Mouse (Mus musculus) heart, adult 2 months (tissue): ENCODE results near the gene Trpm1. TPM values are rescaled to one million over a fixed set of nuclear protein-coding genes. Genes with fewer than 3 reads are reported as not detected.

Experiments used
- DNase-seq, 2 experiments: peaks; one replicate each; pipeline ENCODE4 v3.0.0; 2021
- H3K27ac ChIP-seq: fragments of 200-600 bp; 2 replicates; pipeline ENCODE4 v1.8.1; 2022
- H3K27me3 ChIP-seq: fragments of 200-500 bp; 2 replicates; pipeline ENCODE4 v1.6.1; 2012; ENCODE audit warnings: mild to moderate bottlenecking, low read length, inconsistent platforms, mixed read lengths; ENCODE audit not compliant: control insufficient read depth, insufficient read depth
- H3K36me3 ChIP-seq: fragments of 200-500 bp; 2 replicates; pipeline ENCODE4 v1.6.1; 2012; ENCODE audit warnings: low read length, inconsistent platforms; ENCODE audit not compliant: control insufficient read depth, insufficient read depth
- H3K4me1 ChIP-seq: fragments of 200-500 bp; 2 replicates; pipeline ENCODE4 v1.6.1; 2011; ENCODE audit warnings: low read length; ENCODE audit not compliant: control insufficient read depth, insufficient read depth
- H3K4me3 ChIP-seq: fragments of 200-600 bp; 2 replicates; pipeline ENCODE4 v1.8.1; 2022
- H3K79me2 ChIP-seq: fragments of 200-500 bp; replicated peaks from 2 replicates; pipeline ENCODE4 v1.6.1; 2012; ENCODE audit warnings: mild to moderate bottlenecking, inconsistent platforms, low read length, moderate library complexity, mixed read lengths; ENCODE audit not compliant: control insufficient read depth, insufficient read depth
- H3K9ac ChIP-seq: fragments of 200-500 bp; 2 replicates; pipeline ENCODE4 v1.6.1; 2012; ENCODE audit warnings: low read depth, mild to moderate bottlenecking, control low read depth, inconsistent platforms, low read length, mixed read lengths
- CTCF ChIP-seq: fragments of 200-600 bp; IDR thresholded peaks from 2 replicates; pipeline ENCODE4 v1.8.1; 2022; ENCODE audit warnings: antibody characterized with exemption, mild to moderate bottlenecking, moderate library complexity
- EP300 ChIP-seq: fragments of 200-500 bp; IDR thresholded peaks from 2 replicates; pipeline ENCODE4 v1.6.1; 2011; ENCODE audit warnings: low read depth, low read length, control low read depth; ENCODE audit not compliant: insufficient read depth
- POLR2A ChIP-seq: fragments of 200-500 bp; IDR thresholded peaks from 2 replicates; pipeline ENCODE4 v1.6.1; 2011; ENCODE audit warnings: mild to moderate bottlenecking, low read depth, low read length, control low read depth; ENCODE audit not compliant: insufficient read depth
- WGBS: fragments of 180-500 bp; shearing (Covaris S2); methylation state at CpG from one replicate; pipeline ENCODE4 v1.1.7; 2018; 5-methylcytosine and 5-hydroxymethylcytosine counted together
- intact Hi-C: fragments of 180-260 bp; cut with DNase I; formaldehyde crosslinking; loops from one replicate; pipeline ENCODE4 v1.15.1; 2025
- polyA plus RNA-seq: library from polyadenylated mRNA; depleted of rRNA; stranded (reverse); fragments of >200 nt; gene quantifications from 2 replicates; pipeline ENCODE4 v1.2.3, GENCODE M21; 2012
- total RNA-seq, 2 experiments: library from RNA; stranded (reverse); gene quantifications; 2 replicates each; pipeline ENCODE4 v1.2.3; 2021

The Trpm1 gene
- total and polyA plus RNA-seq, 3 experiments = 0.06 TPM; not detected in 2

GRCm38 (mm10) chr7:64196114-64196513, 42.5 kb downstream of the Trpm1 start:
- Histone ChIP-seq H3K79me2 (no peaks in the 10 kb centered on the region), H3K4me3 (no peak overlapping the region), H3K27ac (no peak overlapping the region), H3K4me1 (peaks cover 8% of the 10 kb centered on the region), H3K27me3 (no peaks in the 10 kb centered on the region; the same call in 1 of the 2 replicates), H3K9ac (no peak overlapping the region), H3K36me3 (no peaks in the 10 kb centered on the region)
- intact Hi-C loops = no loop called here
- 64% methylated on average over 3 of the region's 3 CpGs for WGBS
- TF ChIP-seq EP300 (no peak), CTCF (no peak), POLR2A (no peak)
- no peak for DNase-seq

GRCm38 (mm10) chr7:64208700-64209099, 55.1 kb downstream of the Trpm1 start:
- Histone ChIP-seq H3K36me3 (no peaks in the 10 kb centered on the region), H3K9ac (no peak overlapping the region), H3K79me2 (no peaks in the 10 kb centered on the region), H3K27me3 (no peaks in the 10 kb centered on the region), H3K4me1 (no peaks in the 10 kb centered on the region), H3K4me3 (no peak overlapping the region), H3K27ac (no peak overlapping the region)
- no peak for TF ChIP-seq CTCF
- no peak for TF ChIP-seq POLR2A
- no peak for TF ChIP-seq EP300
- intact Hi-C loops = no loop called here
- 73% methylated on average over 5 of the region's 5 CpGs for WGBS
- no peak for DNase-seq

GRCm38 (mm10) chr7:64212870-64213269, 59.2 kb downstream of the Trpm1 start:
- no peaks in the 10 kb centered on the region for H3K36me3 ChIP-seq
- H3K27me3 ChIP-seq = no peaks in the 10 kb centered on the region
- no peaks in the 10 kb centered on the region for H3K4me1 ChIP-seq
- 74% methylated on average over 4 of the region's 4 CpGs for WGBS
- no peak overlapping the region for H3K4me3 ChIP-seq
- H3K79me2 ChIP-seq = no peaks in the 10 kb centered on the region
- intact Hi-C loops = no loop called here
- TF ChIP-seq CTCF (no peak), POLR2A (no peak), EP300 (no peak)
- DNase-seq = no peak
- H3K27ac ChIP-seq = no peak overlapping the region
- no peak overlapping the region for H3K9ac ChIP-seq

GRCm38 (mm10) chr7:64214066-64214465, 60.4 kb downstream of the Trpm1 start:
- Histone ChIP-seq H3K36me3 (no peaks in the 10 kb centered on the region), H3K4me3 (no peak overlapping the region), H3K27ac (no peak overlapping the region), H3K4me1 (no peaks in the 10 kb centered on the region), H3K79me2 (no peaks in the 10 kb centered on the region), H3K9ac (no peak overlapping the region), H3K27me3 (no peaks in the 10 kb centered on the region)
- WGBS = 55% methylated on average over 4 of the region's 4 CpGs
- TF ChIP-seq CTCF (no peak), EP300 (no peak), POLR2A (no peak)
- no peak for DNase-seq
- intact Hi-C loops = no loop called here

- intact Hi-C loops = no loop called here
- 75% methylated on average over 4 of the region's 4 CpGs for WGBS
Measured at GRCm38 (mm10) chr7:64215613-64216012, 62.0 kb downstream of the Trpm1 start.

GRCm38 (mm10) chr7:64217428-64217827, 63.8 kb downstream of the Trpm1 start:
- no peaks in the 10 kb centered on the region for H3K79me2 ChIP-seq
- H3K27me3 ChIP-seq = no peaks in the 10 kb centered on the region
- H3K4me3 ChIP-seq = no peak overlapping the region
- H3K4me1 ChIP-seq = no peaks in the 10 kb centered on the region
- intact Hi-C loops = no loop called here
- no peak overlapping the region for H3K27ac ChIP-seq
- TF ChIP-seq POLR2A (no peak), EP300 (no peak), CTCF (no peak)
- no peak overlapping the region for H3K9ac ChIP-seq
- 83% methylated on average over 7 of the region's 7 CpGs for WGBS
- H3K36me3 ChIP-seq = no peaks in the 10 kb centered on the region
- DNase-seq = no peak

More at GRCm38 (mm10) chr7:64215613-64216012, 62.0 kb downstream of the Trpm1 start:
- no peaks in the 10 kb centered on the region for H3K4me1 ChIP-seq
- no peaks in the 10 kb centered on the region for H3K79me2 ChIP-seq
- H3K27ac ChIP-seq = no peak overlapping the region
- H3K27me3 ChIP-seq = no peaks in the 10 kb centered on the region
- H3K36me3 ChIP-seq = no peaks in the 10 kb centered on the region
- no peak overlapping the region for H3K4me3 ChIP-seq
- DNase-seq = no peak
- no peak overlapping the region for H3K9ac ChIP-seq
- TF ChIP-seq POLR2A = no peak
- TF ChIP-seq CTCF = no peak
- no peak for TF ChIP-seq EP300
